Mouse (Mus musculus) liver, adult 2 months (tissue): ENCODE data around the gene Psat1. TPM values are rescaled to one million over a fixed set of nuclear protein-coding genes. Genes with fewer than 3 reads are reported as not detected.

ENCODE experiments used
- DNase-seq: peaks from one replicate; pipeline ENCODE4 v3.0.0-alpha.2; 2011; ENCODE audit warnings: low read depth, low spot score; ENCODE audit errors: extremely low read depth
- H3K27ac ChIP-seq: fragments of 200-500 bp; replicated peaks from 2 replicates; pipeline ENCODE4 v1.5.1; 2012; ENCODE audit warnings: low read depth, mild to moderate bottlenecking, control low read depth, inconsistent platforms, low read length; ENCODE audit not compliant: insufficient read depth
- H3K27me3 ChIP-seq: fragments of 200-500 bp; 2 replicates; pipeline ENCODE4 v1.6.1; 2012; ENCODE audit warnings: mild to moderate bottlenecking, moderate library complexity, low read length, inconsistent platforms; ENCODE audit not compliant: control insufficient read depth, insufficient read depth
- H3K36me3 ChIP-seq: fragments of 200-500 bp; 2 replicates; pipeline ENCODE4 v1.6.1; 2012; ENCODE audit warnings: low read length, inconsistent platforms; ENCODE audit not compliant: control insufficient read depth, insufficient read depth
- H3K4me1 ChIP-seq: fragments of 200-500 bp; 2 replicates; pipeline ENCODE4 v1.6.1; 2011; ENCODE audit warnings: low read length; ENCODE audit not compliant: control insufficient read depth, insufficient read depth
- H3K4me3 ChIP-seq: fragments of 200-500 bp; 2 replicates; pipeline ENCODE4 v1.5.1; 2011; ENCODE audit warnings: low read depth, mild to moderate bottlenecking, control low read depth, low read length, moderate library complexity; ENCODE audit not compliant: insufficient read depth
- H3K79me2 ChIP-seq: fragments of 200-500 bp; 2 replicates; pipeline ENCODE4 v1.6.1; 2012; ENCODE audit warnings: inconsistent platforms, mild to moderate bottlenecking, low read length, moderate library complexity; ENCODE audit not compliant: control insufficient read depth, insufficient read depth
- H3K9ac ChIP-seq: fragments of 200-500 bp; 2 replicates; pipeline ENCODE4 v1.6.1; 2012; ENCODE audit warnings: low read depth, mild to moderate bottlenecking, control low read depth, inconsistent platforms, low read length
- CTCF ChIP-seq: fragments of 200-500 bp; IDR thresholded peaks from 2 replicates; pipeline ENCODE4 v1.5.1; 2011; ENCODE audit warnings: low read depth, low read length, control low read depth
- POLR2A ChIP-seq: fragments of 200-500 bp; IDR thresholded peaks from 2 replicates; pipeline ENCODE4 v1.6.1; 2011; ENCODE audit warnings: low read length, control low read depth; ENCODE audit not compliant: insufficient read depth; ENCODE audit errors: extremely low read depth
- WGBS: fragments of 180-500 bp; shearing (Covaris S2); methylation state at CpG from one replicate; pipeline ENCODE4 v1.1.7; 2018; 5-methylcytosine and 5-hydroxymethylcytosine counted together
- polyA plus RNA-seq: library from polyadenylated mRNA; depleted of rRNA; stranded (reverse); fragments of >200 nt; gene quantifications from 2 replicates; pipeline ENCODE4 v1.2.3, GENCODE M21; 2012; rRNA removed
- total RNA-seq: library from RNA; depleted of rRNA; stranded (reverse); fragments of >200 nt; gene quantifications from 2 replicates; pipeline ENCODE4 v1.2.3, GENCODE M21; 2014; rRNA removed

Psat1 gene
- total and polyA plus RNA-seq, 2 experiments: 0.20 to 0.74 TPM

DNA sequence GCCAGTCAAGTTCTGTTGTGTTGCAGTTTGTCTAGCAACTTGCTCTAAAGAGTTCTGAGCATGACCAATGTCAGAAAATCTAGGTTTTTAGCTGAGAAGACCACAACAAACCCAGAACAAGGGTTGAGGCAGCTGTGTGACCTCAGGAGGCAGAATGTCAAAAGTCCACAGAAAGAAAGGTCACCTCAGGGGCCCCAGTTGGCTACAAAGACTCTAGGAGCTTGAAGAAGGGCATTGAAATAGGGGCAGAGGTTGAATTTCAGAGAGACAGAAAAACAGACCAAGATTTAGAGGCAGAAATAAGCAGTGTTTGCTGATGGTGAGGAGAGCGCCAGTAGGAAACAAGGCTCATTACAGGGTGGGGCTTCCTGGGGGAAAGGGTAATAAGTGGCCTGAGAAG is 81.0 kb downstream of the Psat1 start:
- Histone ChIP-seq H3K9ac (no peak overlapping the region), H3K36me3 (no peaks in the 10 kb centered on the region), H3K4me3 (no peak overlapping the region), H3K79me2 (no peaks in the 10 kb centered on the region), H3K27me3 (no peaks in the 10 kb centered on the region), H3K27ac (no peak overlapping the region), H3K4me1 (no peaks in the 10 kb centered on the region)
- TF ChIP-seq CTCF: no peak
- TF ChIP-seq POLR2A: no peak
- no peak for DNase-seq
- WGBS: 94% methylated on average over 1 of the region's 1 CpGs

DNA sequence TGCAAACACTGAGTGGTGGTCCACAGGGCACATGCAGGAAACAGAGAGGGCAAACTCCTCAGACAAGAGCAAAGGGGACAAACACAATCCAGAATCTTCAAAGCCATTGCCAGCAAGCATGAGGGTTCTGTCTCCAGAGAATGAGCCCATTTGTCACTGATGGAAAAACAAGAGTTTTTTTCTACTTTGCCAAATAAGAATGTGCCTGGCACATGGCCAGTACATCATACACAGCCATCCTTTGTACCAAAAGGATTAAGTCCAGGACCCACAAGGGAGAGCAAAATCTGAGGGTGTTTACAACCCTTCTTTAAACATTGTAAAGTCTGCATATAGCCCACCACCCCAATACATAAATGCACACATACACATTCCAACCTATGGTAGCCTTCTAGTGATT is 81.7 kb downstream of the Psat1 start:
- TF ChIP-seq POLR2A (no peak), CTCF (no peak)
- DNase-seq: no peak
- H3K27ac ChIP-seq: no peak overlapping the region
- no peak overlapping the region for H3K4me3 ChIP-seq
- H3K27me3 ChIP-seq: no peaks in the 10 kb centered on the region
- no peak overlapping the region for H3K9ac ChIP-seq
- H3K79me2 ChIP-seq: no peaks in the 10 kb centered on the region
- H3K36me3 ChIP-seq: no peaks in the 10 kb centered on the region
- H3K4me1 ChIP-seq: no peaks in the 10 kb centered on the region

DNA sequence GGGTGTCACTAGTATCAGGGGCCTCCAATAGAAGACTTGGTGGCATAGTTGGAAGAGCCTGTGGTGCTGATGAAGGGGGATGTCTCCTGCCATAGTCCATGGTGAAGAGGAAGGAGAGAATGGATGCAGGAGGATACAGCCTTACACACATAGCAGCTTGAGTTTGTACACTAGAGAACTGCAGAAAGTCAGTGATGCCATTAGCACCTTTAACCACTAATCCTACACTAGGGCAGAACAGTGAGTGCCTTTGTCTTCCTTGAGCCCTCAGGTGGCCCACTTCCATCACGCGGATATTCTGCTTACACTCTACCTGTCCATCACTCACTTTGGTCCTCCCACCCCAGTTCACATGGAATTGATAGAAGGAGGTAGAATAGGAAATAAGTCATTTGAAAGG is 83.0 kb downstream of the Psat1 start:
- H3K27me3 ChIP-seq: no peaks in the 10 kb centered on the region
- no peak overlapping the region for H3K4me3 ChIP-seq
- H3K4me1 ChIP-seq: no peaks in the 10 kb centered on the region
- H3K79me2 ChIP-seq: no peaks in the 10 kb centered on the region
- TF ChIP-seq CTCF (no peak), POLR2A (no peak)
- H3K27ac ChIP-seq: no peak overlapping the region
- H3K36me3 ChIP-seq: no peaks in the 10 kb centered on the region
- H3K9ac ChIP-seq: no peak overlapping the region
- WGBS: 84% methylated on average over 2 of the region's 2 CpGs
- no peak for DNase-seq

DNA sequence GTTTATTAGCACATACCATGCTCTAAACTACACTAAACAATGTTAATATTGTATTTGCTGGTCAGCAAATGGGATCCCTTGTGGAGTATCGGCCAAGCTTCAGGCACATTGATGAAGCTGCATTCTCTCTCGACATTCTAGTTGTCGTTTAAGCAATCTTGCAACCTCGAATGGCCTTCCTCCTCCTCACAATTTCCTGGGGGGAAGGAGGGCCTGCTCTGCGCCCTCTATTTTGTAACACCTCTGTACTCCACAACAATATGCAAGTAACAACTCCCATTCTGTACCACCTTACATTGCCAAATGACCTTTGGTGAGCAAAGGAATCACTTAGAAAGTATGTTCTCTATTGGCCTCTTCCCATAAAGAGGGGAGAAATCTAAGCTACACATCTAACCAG is 91.8 kb downstream of the Psat1 start:
- H3K9ac ChIP-seq: no peak overlapping the region
- no peaks in the 10 kb centered on the region for H3K36me3 ChIP-seq
- no peaks in the 10 kb centered on the region for H3K4me1 ChIP-seq
- TF ChIP-seq CTCF: no peak
- no peak for TF ChIP-seq POLR2A
- H3K79me2 ChIP-seq: no peaks in the 10 kb centered on the region
- H3K4me3 ChIP-seq: no peak overlapping the region
- 79% methylated on average over 5 of the region's 5 CpGs for WGBS
- H3K27ac ChIP-seq: no peak overlapping the region
- 0 out of 2 replicates have a peak, but pooled peaks cover 2% of the 10 kb centered on the region for H3K27me3 ChIP-seq
- DNase-seq: no peak

Other genes starting within 250 kb of the Psat1 start
- gene Cep78, start 37.7 kb upstream of the Psat1 start, total RNA-seq: 1.9 and 2.1 TPM in 2 replicates
- gene Cep78, start 37.7 kb upstream of the Psat1 start, polyA plus RNA-seq: 0.87 and 1.0 TPM in 2 replicates
- 10.2 and 12.8 TPM in 2 replicates for gene Gnaq, start 185.5 kb upstream of the Psat1 start, total RNA-seq
- 4.6 and 5.2 TPM in 2 replicates for gene Gnaq, start 185.5 kb upstream of the Psat1 start, polyA plus RNA-seq